Mouse (Mus musculus) liver, adult (tissue): ENCODE measurements around the gene Myo3b.

Experiments
- GATA4 ChIP-seq: IDR thresholded peaks from 2 replicates; pipeline ENCODE4 v1.6.1; 2014; ENCODE audit warnings: mild to moderate bottlenecking, low read length; ENCODE audit not compliant: insufficient replicate concordance

The Myo3b gene

GRCm38 (mm10) chr2:70259357-70260000 lies 220.6 kb downstream of the Myo3b start:
- no peak for TF ChIP-seq GATA4

DNA sequence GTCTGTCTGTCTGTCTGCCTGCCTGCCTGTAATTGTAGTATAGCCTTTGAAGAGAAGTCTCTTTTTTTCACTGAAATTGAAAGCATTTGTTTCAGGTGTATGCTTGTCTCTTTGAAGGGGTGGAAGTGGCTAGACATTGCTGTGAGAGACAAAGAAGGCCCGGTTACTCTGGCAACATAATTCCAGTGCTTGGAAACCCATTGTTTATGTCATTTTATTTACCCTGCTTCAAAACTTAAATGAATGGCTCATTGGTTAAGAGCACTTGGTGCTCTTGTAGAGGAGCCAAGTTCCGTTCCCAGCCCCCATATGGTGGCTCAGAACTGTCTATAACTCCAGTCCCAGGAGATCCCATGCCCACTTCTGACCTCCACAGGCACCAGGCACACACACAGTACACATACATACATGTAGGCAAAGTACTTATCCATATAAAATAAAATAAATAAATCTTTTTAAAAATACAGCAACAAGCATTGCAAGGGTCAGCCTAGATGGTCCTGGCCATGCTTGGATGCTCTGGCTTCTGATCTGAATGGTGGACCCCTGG lies 221.8 kb downstream of the Myo3b start:
- TF ChIP-seq GATA4: no peak

- no peak for TF ChIP-seq GATA4
Measured at GRCm38 (mm10) chr2:70261703-70262564, 223.0 kb downstream of the Myo3b start.

GRCm38 (mm10) chr2:70262565-70263082 lies 223.7 kb downstream of the Myo3b start:
- no peak for TF ChIP-seq GATA4

GRCm38 (mm10) chr2:70278425-70279277 lies 239.7 kb downstream of the Myo3b start:
- no peak for TF ChIP-seq GATA4

DNA sequence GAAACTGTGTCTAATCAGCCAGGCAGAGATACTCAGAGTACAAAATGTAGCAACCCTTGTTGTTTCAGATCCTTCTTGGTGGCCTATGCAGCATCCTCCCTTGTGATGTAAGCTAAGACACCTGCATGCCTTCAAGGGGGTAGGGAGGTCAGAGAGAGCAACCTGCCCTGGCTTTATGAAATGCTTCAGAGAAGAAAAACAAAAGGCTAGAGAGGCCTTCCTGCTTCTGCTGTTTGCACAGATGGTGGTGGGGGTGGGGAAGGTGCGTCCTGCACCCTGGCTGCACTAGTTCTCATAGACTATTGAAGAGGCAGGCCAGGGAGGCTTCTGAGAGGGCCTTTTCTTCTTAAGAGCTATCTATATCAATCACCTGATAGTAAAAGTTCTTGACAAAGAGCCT lies 245.2 kb downstream of the Myo3b start:
- TF ChIP-seq GATA4: no peak

DNA sequence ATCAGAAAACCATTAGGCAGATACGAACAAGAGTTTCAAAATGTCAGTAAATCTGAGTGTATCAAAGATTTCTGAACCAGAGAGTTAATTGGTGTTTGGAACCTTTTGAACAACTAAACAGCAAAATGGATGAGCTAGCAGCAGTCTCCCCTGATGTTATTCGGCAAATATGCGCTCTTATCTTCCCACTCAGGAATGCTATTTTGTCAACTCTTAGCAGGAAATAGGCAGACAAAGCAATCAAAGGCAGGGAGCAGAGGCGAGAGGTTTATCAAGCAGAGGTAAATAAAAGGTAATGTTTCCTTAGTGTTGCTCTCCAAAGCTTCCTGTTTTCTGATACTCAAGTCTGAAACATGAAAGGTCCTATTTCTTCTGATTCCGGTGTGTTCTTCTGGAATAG lies 252.1 kb downstream of the Myo3b start:
- no peak for TF ChIP-seq GATA4

DNA sequence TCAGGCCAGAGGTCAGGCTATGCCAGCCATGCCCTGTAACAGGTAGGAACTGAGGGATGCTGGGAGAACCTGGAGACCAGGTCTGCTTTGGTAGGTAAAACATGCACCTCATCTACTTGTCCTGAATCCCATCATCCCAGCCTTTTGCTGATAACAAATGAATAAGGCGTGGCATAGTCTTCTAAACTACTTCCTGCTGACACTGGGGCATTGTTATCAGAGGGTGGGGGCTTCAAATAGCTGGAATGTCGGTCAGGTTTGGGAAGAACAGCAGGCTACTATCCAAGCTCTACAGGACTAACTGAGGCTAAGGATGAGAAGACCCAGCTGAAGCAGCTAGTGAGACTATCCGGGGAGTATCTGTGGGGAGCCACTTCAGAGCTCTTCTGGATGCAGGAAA lies 253.8 kb downstream of the Myo3b start:
- TF ChIP-seq GATA4: no peak

- TF ChIP-seq GATA4: no peak
Measured at GRCm38 (mm10) chr2:70302905-70303304, 264.0 kb downstream of the Myo3b start.

GRCm38 (mm10) chr2:70315125-70315524 lies 276.2 kb downstream of the Myo3b start:
- no peak for TF ChIP-seq GATA4

GRCm38 (mm10) chr2:70315734-70316133 lies 276.8 kb downstream of the Myo3b start:
- no peak for TF ChIP-seq GATA4

DNA sequence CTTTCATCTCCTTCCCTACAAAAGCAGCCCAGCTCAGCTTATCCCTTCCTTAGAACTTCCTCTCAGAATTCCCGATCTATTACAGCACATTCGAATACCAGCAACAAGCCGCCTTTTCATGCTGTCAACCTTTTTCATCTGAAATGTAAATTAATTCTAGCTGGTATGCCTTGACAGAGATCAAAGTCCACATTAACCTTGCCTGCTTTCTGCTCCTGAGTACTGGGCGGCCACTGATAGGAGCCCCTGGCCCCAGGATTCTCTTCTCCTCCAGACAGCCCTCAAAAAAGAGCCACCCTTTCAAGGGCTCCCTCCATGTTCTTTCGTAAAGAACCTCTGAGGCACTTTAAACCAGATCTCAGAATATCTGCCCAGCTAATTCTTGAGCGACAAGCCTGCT lies 278.9 kb downstream of the Myo3b start:
- no peak for TF ChIP-seq GATA4

GRCm38 (mm10) chr2:70318861-70319555 lies 280.1 kb downstream of the Myo3b start:
- TF ChIP-seq GATA4: no peak

GRCm38 (mm10) chr2:70322767-70323166 lies 283.8 kb downstream of the Myo3b start:
- no peak for TF ChIP-seq GATA4
